Mouse (Mus musculus) liver, postnatal 0 days (tissue): Measurements from ENCODE around the gene Tdrkh. TPM values are rescaled to one million over a fixed set of nuclear protein-coding genes. Genes with fewer than 3 reads are reported as not detected.
A peak's percentile ranks its signal among the peaks of the same experiment; 100 is the strongest.

Experiments
- ATAC-seq: fragments of 200-750 bp; cut with Nextera tagmentation; 2 replicates; pipeline ENCODE4 v1.8.0; 2017; ENCODE audit warnings: mild to moderate bottlenecking, moderate library complexity
- DNase-seq: peaks from one replicate; pipeline ENCODE4 v3.0.0-alpha.2; 2016
- H3K27ac ChIP-seq: fragments of 300-500 bp; sonication (generic); 2 replicates; pipeline ENCODE4 v1.5.1; 2014; ENCODE audit warnings: antibody characterized with exemption, moderate library complexity, mild to moderate bottlenecking, low read depth
- H3K27me3 ChIP-seq: fragments of 300-500 bp; sonication (generic); 2 replicates; pipeline ENCODE4 v1.6.1; 2014; ENCODE audit warnings: low read length, control low read depth, mixed read lengths; ENCODE audit not compliant: insufficient read depth
- H3K36me3 ChIP-seq: fragments of 300-500 bp; sonication (generic); replicated peaks from 2 replicates; pipeline ENCODE4 v1.6.1; 2014; ENCODE audit warnings: mild to moderate bottlenecking, control low read depth, low read length, moderate library complexity, mixed read lengths; ENCODE audit not compliant: insufficient read depth
- H3K4me1 ChIP-seq: fragments of 300-500 bp; sonication (generic); 2 replicates; pipeline ENCODE4 v1.6.1; 2014; ENCODE audit warnings: antibody characterized with exemption, mild to moderate bottlenecking, control low read depth; ENCODE audit not compliant: insufficient read depth
- H3K4me2 ChIP-seq: fragments of 300-500 bp; sonication (generic); 2 replicates; pipeline ENCODE4 v1.6.1; 2014; ENCODE audit warnings: low read depth, mild to moderate bottlenecking, low read length, moderate library complexity, mixed read lengths
- H3K4me3 ChIP-seq: fragments of 300-500 bp; sonication (generic); 2 replicates; pipeline ENCODE4 v1.5.1; 2014; ENCODE audit warnings: low read depth, low read length
- H3K9ac ChIP-seq: fragments of 300-500 bp; sonication (generic); replicated peaks from 2 replicates; pipeline ENCODE4 v1.6.1; 2014; ENCODE audit warnings: mild to moderate bottlenecking, moderate library complexity
- H3K9me3 ChIP-seq: fragments of 300-500 bp; sonication (generic); 2 replicates; pipeline ENCODE4 v1.6.1; 2016; ENCODE audit warnings: mild to moderate bottlenecking, control low read depth, low read length, mixed read lengths
- CTCF ChIP-seq: sonication (generic); IDR thresholded peaks from 2 replicates; pipeline ENCODE4 v1.5.1; 2016; ENCODE audit warnings: antibody characterized with exemption, low read depth
- EP300 ChIP-seq: IDR thresholded peaks from 2 replicates; pipeline ENCODE4 v1.6.1; 2016; ENCODE audit warnings: antibody characterized with exemption, low read depth, mild to moderate bottlenecking
- WGBS: fragments of 180-500 bp; shearing (Covaris S2); extraction: QIAGEN DNeasy Blood & Tissue Kit; methylation state at CpG from one replicate; pipeline ENCODE4 v1.1.7; 2014; ENCODE audit not compliant: insufficient replicate concordance; 5-methylcytosine and 5-hydroxymethylcytosine counted together
- polyA plus RNA-seq: library from polyadenylated mRNA; unstranded; fragments of >200 nt; fragmentation: Nextera tagmentation; extraction: Ambion mirVana; gene quantifications from 2 replicates; pipeline ENCODE4 v1.2.1, GENCODE M21; 2015

The Tdrkh gene
- polyA plus RNA-seq, 1 experiment from 2014 or later: 7.1 TPM

GRCm38 (mm10) chr3:94479564-94479963 is 66.5 kb downstream of the Tdrkh start:
- no peak overlapping the region for H3K4me2 ChIP-seq
- H3K4me3 ChIP-seq: no peak overlapping the region
- no peak for ATAC-seq
- no peak overlapping the region for H3K27ac ChIP-seq
- no peaks in the 10 kb centered on the region for H3K9me3 ChIP-seq
- 8% methylated on average over 11 of the region's 11 CpGs for WGBS
- DNase-seq: no peak
- H3K27me3 ChIP-seq: peaks cover 24% of the 10 kb centered on the region
- TF ChIP-seq CTCF (no peak), EP300 (no peak)
- no peak overlapping the region for H3K9ac ChIP-seq
- H3K36me3 ChIP-seq: no peaks in the 10 kb centered on the region
- H3K4me1 ChIP-seq: no peaks in the 10 kb centered on the region

- H3K4me2 ChIP-seq: no peak within 1 kb of the TSS
- H3K36me3 ChIP-seq: no peaks in the 10 kb centered on the region
- no peak within 1 kb of the TSS for H3K27ac ChIP-seq
- DNase-seq (no peak), ATAC-seq (no peak)
- peaks cover 24% of the 10 kb centered on the region for H3K27me3 ChIP-seq
- TF ChIP-seq CTCF (no peak), EP300 (no peak)
- no peaks in the 10 kb centered on the region for H3K9me3 ChIP-seq
- H3K4me3 ChIP-seq: no peak within 1 kb of the TSS
- no peaks in the 10 kb centered on the region for H3K4me1 ChIP-seq
- 18% methylated on average over 16 of the region's 16 CpGs for WGBS
- no peak within 1 kb of the TSS for H3K9ac ChIP-seq
Observed at GRCm38 (mm10) chr3:94480291-94480884, 67.3 kb downstream of the Tdrkh start, which contains the start of gene Riiad1. TSS of gene Riiad1 (minus strand) at chr3:94480341.

GRCm38 (mm10) chr3:94481429-94481828 is 68.4 kb downstream of the Tdrkh start:
- Histone ChIP-seq H3K9ac (no peak overlapping the region), H3K27me3 (peaks cover 24% of the 10 kb centered on the region), H3K4me3 (no peak overlapping the region), H3K27ac (no peak overlapping the region), H3K4me2 (no peak overlapping the region), H3K4me1 (no peaks in the 10 kb centered on the region), H3K36me3 (no peaks in the 10 kb centered on the region), H3K9me3 (no peaks in the 10 kb centered on the region)
- ATAC-seq: no peak
- TF ChIP-seq CTCF: no peak
- TF ChIP-seq EP300: no peak
- WGBS: 54% methylated on average over 4 of the region's 4 CpGs
- no peak for DNase-seq

GRCm38 (mm10) chr3:94482764-94483385 is 69.8 kb downstream of the Tdrkh start:
- H3K27ac ChIP-seq: no peak overlapping the region
- H3K9ac ChIP-seq: no peak overlapping the region
- H3K4me2 ChIP-seq: no peak overlapping the region
- no peaks in the 10 kb centered on the region for H3K9me3 ChIP-seq
- peaks cover 24% of the 10 kb centered on the region for H3K27me3 ChIP-seq
- H3K36me3 ChIP-seq: no peaks in the 10 kb centered on the region
- ATAC-seq (0 out of 2 replicates have a peak, but pooled peaks have one; percentile 18), DNase-seq (peak; percentile 38)
- no peaks in the 10 kb centered on the region for H3K4me1 ChIP-seq
- TF ChIP-seq CTCF (no peak), EP300 (no peak)
- H3K4me3 ChIP-seq: no peak overlapping the region
- WGBS: 78% methylated on average over 17 of the region's 17 CpGs

GRCm38 (mm10) chr3:94483790-94484439 is 70.8 kb downstream of the Tdrkh start:
- Histone ChIP-seq H3K9me3 (no peaks in the 10 kb centered on the region), H3K27me3 (peaks cover 20% of the 10 kb centered on the region), H3K36me3 (no peaks in the 10 kb centered on the region), H3K4me3 (no peak overlapping the region), H3K4me2 (no peak overlapping the region), H3K9ac (no peak overlapping the region), H3K4me1 (no peaks in the 10 kb centered on the region), H3K27ac (no peak overlapping the region)
- ATAC-seq (no peak), DNase-seq (peak; percentile 30)
- no peak for TF ChIP-seq CTCF
- no peak for TF ChIP-seq EP300
- 46% methylated on average over 19 of the region's 20 CpGs for WGBS

Other genes with a start within 250 kb of the Tdrkh start
- not detected in 2 replicates for gene Gm10696, start 235.1 kb upstream of the Tdrkh start, polyA plus RNA-seq
- gene Gm5286, start 216.6 kb upstream of the Tdrkh start, polyA plus RNA-seq: not detected in 2 replicates
- not detected in 2 replicates for gene Gm4778, start 149.2 kb upstream of the Tdrkh start, polyA plus RNA-seq
- 15.6 and 16.3 TPM in 2 replicates for gene Them4, start 103.2 kb upstream of the Tdrkh start, polyA plus RNA-seq
- not detected in 2 replicates for gene Them5, start 71.2 kb upstream of the Tdrkh start, polyA plus RNA-seq
- gene C2cd4d, start 50.8 kb upstream of the Tdrkh start, polyA plus RNA-seq: 0.24 and 0.34 TPM in 2 replicates
- gene Rorc, start 40.5 kb upstream of the Tdrkh start, polyA plus RNA-seq: 5.4 and 6.6 TPM in 2 replicates
- 0.38 and 0.46 TPM in 2 replicates for gene Lingo4, start 14.8 kb upstream of the Tdrkh start, polyA plus RNA-seq
- 27.4 and 28.7 TPM in 2 replicates for gene Mrpl9, start 30.0 kb downstream of the Tdrkh start, polyA plus RNA-seq
- 0.15 and 0.38 TPM in 2 replicates for gene Oaz3, start 30.6 kb downstream of the Tdrkh start, polyA plus RNA-seq
- 0.04 and 0.06 TPM in 2 replicates for gene Celf3, start 65.0 kb downstream of the Tdrkh start, polyA plus RNA-seq
- gene Riiad1, start 67.1 kb downstream of the Tdrkh start, polyA plus RNA-seq: 0.34 TPM in 1 of 2 replicates, not detected in the other
- 9.9 and 10.1 TPM in 2 replicates for gene Snx27, start 169.4 kb downstream of the Tdrkh start, polyA plus RNA-seq
- not detected in 2 replicates for gene Gm10972, start 229.8 kb downstream of the Tdrkh start, polyA plus RNA-seq
- gene Tuft1, start 245.6 kb downstream of the Tdrkh start, polyA plus RNA-seq: 7.5 and 8.1 TPM in 2 replicates